Mouse (Mus musculus) embryonic fibroblast, embryonic 13.5 days (primary cell): ENCODE results near the gene Cmtm2b.
"Not testable (repeated sequence)": the region's sequence is repeated elsewhere in the genome, so short reads cannot be mapped to it uniquely, and the experiment has no call there.

ENCODE experiments used
- CTCF ChIP-seq: IDR thresholded peaks from 2 replicates; pipeline ENCODE4 v1.5.1; 2011; ENCODE audit warnings: mild to moderate bottlenecking, control low read depth, low read length, moderate library complexity, borderline replicate concordance; ENCODE audit not compliant: insufficient read depth
- POLR2A ChIP-seq: IDR thresholded peaks from 2 replicates; pipeline ENCODE4 v1.6.1; 2011; ENCODE audit warnings: low read depth, mild to moderate bottlenecking, control low read depth, low read length, moderate library complexity

GRCm38 (mm10) chr8:104312023-104312422 is 10.0 kb upstream of the Cmtm2b start:
- not testable (repeated sequence) for TF ChIP-seq CTCF, POLR2A
